Mouse (Mus musculus): ENCODE results near the gene Plk1. TPM values are rescaled to one million over a fixed set of nuclear protein-coding genes. Genes with fewer than 3 reads are reported as not detected.
A peak's percentile ranks its signal among the peaks of the same experiment; 100 is the strongest.

Gene Plk1
- total RNA-seq, 2 experiments from 2014 or later: 0.44 to 0.54 TPM

DNA sequence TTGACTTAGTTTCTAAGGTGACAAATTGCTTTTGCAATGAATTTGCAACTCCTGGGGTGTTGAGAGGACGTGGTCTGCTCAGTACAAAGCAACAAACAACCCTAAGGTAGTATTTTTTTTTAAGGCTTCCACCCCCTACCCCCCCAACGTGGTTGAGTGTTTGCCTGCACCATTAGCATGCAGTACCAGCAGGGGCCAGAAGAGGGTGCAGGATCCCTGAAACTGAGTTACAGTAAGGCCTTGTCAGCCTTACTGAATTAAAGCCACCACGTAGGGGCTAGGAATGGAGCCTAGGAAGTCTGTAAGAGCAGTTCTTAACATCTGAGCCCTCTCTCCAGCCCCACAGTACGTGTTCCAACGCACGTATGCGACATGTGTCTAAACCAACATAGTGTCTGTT lies 30.2 kb downstream of the Plk1 start:
- intact Hi-C loops (cut with DNase I): no loop called here

GRCm38 (mm10) chr7:122191097-122191496 lies 31.9 kb downstream of the Plk1 start:
- intact Hi-C loops (cut with DNase I): no loop called here
- no peak for DNase-seq

More for the DNA sequence above, 30.2 kb downstream of the Plk1 start:
- DNase-seq: no peak

DNA sequence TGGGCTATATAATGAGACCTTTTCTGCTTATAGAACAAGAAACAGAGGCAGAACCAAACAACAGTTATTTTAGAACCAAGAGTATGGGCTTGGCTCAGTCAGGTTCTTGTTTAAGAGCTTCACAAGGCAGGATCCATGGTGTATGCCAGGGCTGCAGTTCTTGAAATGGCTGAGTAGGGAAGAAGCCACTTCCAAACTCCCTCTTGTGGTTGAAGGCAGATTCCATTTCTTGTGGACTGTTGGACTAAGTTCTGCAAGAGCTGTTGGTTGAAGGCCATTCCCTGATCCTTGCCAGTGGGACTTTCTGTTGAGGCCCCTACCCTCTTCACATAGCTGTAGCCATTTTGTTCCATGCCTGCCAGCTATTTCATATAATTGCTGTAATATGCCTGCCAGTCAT lies 34.7 kb downstream of the Plk1 start:
- no peak for DNase-seq
- intact Hi-C loops (cut with DNase I): no loop called here

DNA sequence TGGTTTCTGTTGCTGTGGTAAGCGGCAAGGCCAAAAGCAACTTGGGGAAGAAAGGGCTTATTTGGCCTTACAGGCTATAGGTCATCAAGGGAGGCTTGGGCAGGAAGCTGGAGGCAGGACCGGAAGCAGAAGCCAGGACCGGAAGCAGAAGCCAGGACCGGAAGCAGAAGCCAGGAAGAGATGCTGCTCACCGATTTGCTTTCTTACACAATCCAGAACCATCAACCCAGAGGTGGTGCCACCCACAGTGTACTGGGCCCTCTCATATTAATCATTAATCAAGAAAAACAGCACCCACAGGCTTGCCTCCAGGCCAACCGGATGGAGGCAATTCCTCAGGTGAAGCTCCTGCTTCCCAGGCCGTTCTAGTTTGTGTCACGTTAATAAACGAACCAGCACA lies 37.5 kb downstream of the Plk1 start:
- no peak for DNase-seq
- intact Hi-C loops (cut with DNase I): no loop called here

DNA sequence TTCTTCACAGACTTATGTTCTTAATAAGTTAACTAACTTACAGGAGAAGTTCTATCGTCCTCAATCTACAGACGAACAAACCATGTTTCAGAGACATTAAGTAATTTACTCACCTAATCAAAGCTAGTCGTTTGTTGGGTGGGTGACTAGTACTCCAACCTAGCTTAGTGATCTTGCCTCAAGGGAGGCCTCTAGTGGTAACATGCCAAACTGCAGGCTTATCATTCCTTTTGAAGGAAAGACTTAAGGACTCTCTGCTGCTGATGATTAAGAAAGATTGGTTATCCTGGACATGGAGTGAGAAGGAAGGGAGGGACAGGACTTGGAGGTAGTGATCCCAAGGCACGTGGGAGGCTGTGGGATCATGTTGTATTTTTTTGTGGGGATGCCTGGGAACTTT lies 38.1 kb downstream of the Plk1 start:
- intact Hi-C loops (cut with DNase I): no loop called here
- DNase-seq: no peak

- intact Hi-C loops (cut with DNase I): no loop called here
- no peak for DNase-seq
Measured at GRCm38 (mm10) chr7:122199296-122199695, 40.1 kb downstream of the Plk1 start.

GRCm38 (mm10) chr7:122203936-122204335 lies 44.7 kb downstream of the Plk1 start:
- DNase-seq: no peak
- intact Hi-C loops (cut with DNase I): loop anchor here (5.0 kb wide), 2 partner anchors 38 to 258 kb away; no protein-coding TSS in a partner anchor

- intact Hi-C loops (cut with DNase I): no loop called here
- DNase-seq: no peak
Measured at GRCm38 (mm10) chr7:122206121-122206520, 46.9 kb downstream of the Plk1 start.

GRCm38 (mm10) chr7:122208276-122209021 lies 49.2 kb downstream of the Plk1 start:
- DNase-seq: no peak
- intact Hi-C loops (cut with DNase I): no loop called here

DNA sequence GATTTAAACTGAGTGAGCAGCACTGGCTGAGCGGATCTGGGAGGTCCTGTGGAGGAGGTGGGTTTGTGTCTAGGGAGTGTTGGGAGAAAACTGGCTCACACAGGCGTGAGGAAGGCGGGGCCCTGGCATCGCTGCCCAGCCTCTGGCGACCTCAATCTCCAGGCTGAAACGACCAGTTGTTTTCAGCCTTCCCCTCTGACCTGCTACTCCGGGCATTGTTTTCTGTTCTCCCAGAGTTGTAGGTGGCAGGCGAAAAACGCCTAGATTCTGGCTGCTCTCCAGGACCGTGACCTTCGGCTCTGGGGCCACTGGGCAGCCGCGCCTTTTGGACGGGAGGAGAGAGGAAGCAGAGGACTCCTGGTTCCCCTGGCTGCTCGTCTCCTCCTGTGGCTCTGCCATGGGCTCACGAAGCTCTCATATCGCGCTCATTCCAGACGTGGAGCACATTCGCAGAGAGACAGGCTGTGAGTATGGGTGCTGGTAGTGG lies 60.1 kb downstream of the Plk1 start, which contains the start of gene Chp2:
TSS of gene Chp2 (plus strand) at position 182 of the 487 bp plus-strand sequence.
- intact Hi-C loops (cut with DNase I): no loop called here
- DNase-seq: peak; percentile 33 to 35

Other genes starting within 250 kb of the Plk1 start
- 10 to 100 TPM in 1 of 2 experiments, 1 to 10 TPM in 1; 9.4 to 11.1 TPM for gene Cog7, start 177.7 kb upstream of the Plk1 start, total RNA-seq (2021)
- gene Gga2, start 138.2 kb upstream of the Plk1 start, total RNA-seq (2021): 10 to 100 TPM; 12.9 to 14.0 TPM
- 10 to 100 TPM; 20.2 to 21.3 TPM for gene Ubfd1, start 92.3 kb upstream of the Plk1 start, total RNA-seq (2021)
- 1 to 10 TPM; 6.8 to 7.0 TPM for gene Ears2, start 92.2 kb upstream of the Plk1 start, total RNA-seq (2021)
- gene Ndufab1, start 57.6 kb upstream of the Plk1 start, total RNA-seq (2021): 100 to 1,000 TPM; 638 to 657 TPM
- under 1 TPM; 0.23 to 0.39 TPM for gene Palb2, start 26.5 kb upstream of the Plk1 start, total RNA-seq (2021)
- gene Dctn5, start 26.4 kb upstream of the Plk1 start, total RNA-seq (2021): 10 to 100 TPM; 15.1 to 16.6 TPM
- gene Ern2, start 26.8 kb downstream of the Plk1 start, total RNA-seq (2021): not detected
- gene Chp2, start 60.1 kb downstream of the Plk1 start, total RNA-seq (2021): 1 to 10 TPM; 4.5 to 5.3 TPM
- 1 to 10 TPM; 1.4 to 1.8 TPM for gene Prkcb, start 129.3 kb downstream of the Plk1 start, total RNA-seq (2021)